Mouse (Mus musculus) urinary bladder, adult 18-20 months (tissue): ENCODE data around the gene Zfp810.
"Not testable (repeated sequence)": the region's sequence is repeated elsewhere in the genome, so short reads cannot be mapped to it uniquely, and the experiment has no call there.

Source experiments
- DNase-seq, 2 experiments: peaks; one replicate each; pipeline ENCODE4 v3.0.0; 2022; ENCODE audit warnings: low spot score in 2 of 2, mixed read lengths in 2 of 2

The Zfp810 gene

GRCm38 (mm10) chr9:22307156-22307919 is at the start of gene Zfp810:
TSS of gene Zfp810 (minus strand) at chr9:22307648.
- peak; percentile 79 to 87 for DNase-seq

DNA sequence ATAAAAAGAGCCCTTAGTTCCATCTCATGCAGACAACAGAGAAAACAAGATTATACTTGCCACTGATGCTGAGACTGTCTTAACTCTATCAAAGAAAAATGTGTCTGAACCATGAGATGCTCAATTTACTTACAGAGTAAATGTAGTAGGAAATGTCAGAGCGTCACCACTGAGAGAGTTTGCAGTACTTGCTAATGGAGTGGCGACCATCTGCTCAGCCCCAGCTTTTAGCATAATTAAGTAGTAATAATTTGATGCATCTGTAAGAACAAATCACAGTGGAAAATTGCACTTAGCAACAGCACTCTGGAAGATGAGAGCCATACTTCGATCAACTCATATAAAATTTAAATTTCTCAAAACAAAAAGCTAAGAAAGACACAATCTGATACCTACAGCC is 48.5 kb upstream of the Zfp810 start:
- no peak for DNase-seq

GRCm38 (mm10) chr9:22353901-22354300 is 46.5 kb upstream of the Zfp810 start:
- no peak for DNase-seq

GRCm38 (mm10) chr9:22353465-22353864 is 46.0 kb upstream of the Zfp810 start:
- no peak for DNase-seq

- DNase-seq: no peak
Observed at GRCm38 (mm10) chr9:22340331-22340730, 32.9 kb upstream of the Zfp810 start.

- no peak for DNase-seq
Observed at GRCm38 (mm10) chr9:22337217-22337616, 29.8 kb upstream of the Zfp810 start.

DNA sequence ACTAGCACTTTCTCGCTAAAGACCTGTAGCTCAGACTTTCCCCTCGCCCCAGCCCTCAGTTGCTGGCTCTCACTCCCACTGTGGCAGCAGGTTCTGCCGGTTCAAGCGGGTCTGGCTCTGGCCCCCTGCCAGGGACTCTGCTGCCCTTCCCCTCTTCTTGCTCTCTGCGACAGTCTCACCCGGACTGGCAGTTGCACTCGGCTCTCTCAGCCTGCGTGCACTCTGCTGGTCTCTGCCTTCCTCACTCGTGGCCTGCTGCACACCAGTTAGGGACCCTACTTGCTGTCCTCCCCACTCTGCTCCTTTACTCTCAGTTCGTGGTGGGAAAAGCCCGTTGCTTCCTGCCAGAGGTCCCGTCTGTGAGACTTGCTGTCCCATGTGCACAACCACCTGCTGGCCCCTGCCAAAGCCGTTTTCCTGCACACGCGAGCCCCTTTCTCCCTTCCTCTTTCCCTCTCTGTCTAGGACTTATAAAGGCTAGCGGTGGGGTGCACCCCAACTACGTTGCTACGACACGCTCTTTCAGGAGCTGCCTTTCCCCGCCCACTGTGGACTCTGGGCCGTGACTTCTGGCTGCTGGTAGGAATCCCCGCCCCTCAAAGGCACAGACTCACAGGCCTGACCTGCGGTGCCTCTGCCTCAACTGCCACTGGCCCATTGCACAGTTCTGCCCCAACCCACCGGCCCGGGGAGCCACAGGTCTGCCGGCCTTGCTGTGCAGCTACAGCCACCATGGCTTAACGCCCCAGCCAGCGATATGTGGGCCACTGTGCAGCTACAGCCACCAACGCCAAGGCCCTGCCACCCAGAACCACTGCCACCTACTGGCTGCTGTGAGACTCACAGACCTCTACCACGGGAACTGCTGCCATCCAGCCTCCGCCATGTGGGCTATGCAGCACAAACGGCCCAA is 20.3 kb upstream of the Zfp810 start:
- DNase-seq: peak; percentile 77 to 90

- DNase-seq: peak in 1 of 2 experiments; percentile 10
Observed at GRCm38 (mm10) chr9:22327099-22327474, 19.6 kb upstream of the Zfp810 start.

GRCm38 (mm10) chr9:22324579-22324978 is 17.1 kb upstream of the Zfp810 start:
- DNase-seq: no peak

GRCm38 (mm10) chr9:22322381-22323211 is 15.1 kb upstream of the Zfp810 start:
- no peak for DNase-seq

DNA sequence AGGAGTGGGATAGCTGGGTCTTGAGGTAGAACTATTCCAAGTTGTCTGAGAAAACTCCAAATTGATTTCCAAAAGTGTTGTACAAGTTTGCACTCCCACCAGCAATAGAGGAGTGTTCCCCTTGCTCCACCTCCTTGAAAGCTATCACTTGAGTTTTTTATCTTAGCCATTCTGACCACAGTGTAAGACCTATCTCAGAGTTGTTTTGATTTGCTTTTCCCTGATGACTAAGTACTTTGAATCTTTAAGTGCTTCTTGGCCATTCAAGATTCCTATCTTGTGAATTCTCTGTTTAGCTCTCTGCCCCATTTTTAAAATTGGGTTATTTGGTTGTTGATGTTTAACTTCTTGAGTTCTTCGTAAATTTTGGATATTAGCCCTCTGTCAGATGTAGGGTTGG is 11.7 kb upstream of the Zfp810 start:
- DNase-seq: no peak

DNA sequence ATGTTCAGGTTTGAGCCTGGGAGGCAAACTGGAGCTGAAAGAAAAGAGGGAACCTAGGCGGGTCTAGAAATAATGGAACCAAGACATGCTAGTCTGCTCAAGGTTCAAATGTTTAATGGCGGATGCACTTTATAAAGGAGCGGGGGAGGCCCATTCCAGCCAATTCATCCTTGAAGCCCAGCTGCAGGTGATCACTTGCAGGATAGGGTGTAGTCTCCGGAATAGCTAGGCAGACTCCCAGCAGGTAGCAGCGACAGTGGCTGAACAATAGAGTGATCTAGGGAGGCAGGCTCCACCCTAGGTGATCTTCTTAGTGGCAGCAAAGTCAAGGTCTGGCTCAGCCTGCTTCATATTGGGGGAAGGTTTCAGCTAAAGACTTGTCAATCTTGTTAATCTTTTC is 8.6 kb upstream of the Zfp810 start:
- DNase-seq: not testable (repeated sequence)

GRCm38 (mm10) chr9:22314066-22314465 is 6.6 kb upstream of the Zfp810 start:
- DNase-seq: no peak

DNA sequence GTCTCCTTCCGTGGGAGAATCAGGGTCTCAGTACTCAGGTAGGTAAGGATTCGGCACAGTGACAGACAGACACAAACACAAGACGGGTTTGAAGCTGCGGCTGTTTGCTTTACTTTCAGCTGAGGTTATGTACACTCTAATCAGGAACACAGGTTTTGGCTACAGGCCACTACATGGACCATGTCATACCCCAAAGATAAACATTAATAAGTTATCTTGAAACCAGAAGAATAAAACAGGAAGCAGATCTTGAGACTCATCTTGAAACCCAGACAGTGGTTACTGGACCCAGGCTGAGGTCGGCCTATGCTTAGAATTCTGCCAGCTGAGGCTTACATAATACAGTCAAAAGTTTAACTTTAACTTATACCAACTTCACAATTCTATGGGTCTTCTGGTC is 5.8 kb upstream of the Zfp810 start:
- DNase-seq: no peak

GRCm38 (mm10) chr9:22309651-22310050 is 2.2 kb upstream of the Zfp810 start:
- no peak for DNase-seq

- DNase-seq: not testable (repeated sequence)
Observed at GRCm38 (mm10) chr9:22307920-22308262, 443 bp upstream of the Zfp810 start.

GRCm38 (mm10) chr9:22306726-22307125 is 722 bp downstream of the Zfp810 start:
- DNase-seq: no peak

GRCm38 (mm10) chr9:22302199-22302598 is 5.2 kb downstream of the Zfp810 start:
- no peak for DNase-seq

GRCm38 (mm10) chr9:22278733-22279132 is 28.7 kb downstream of the Zfp810 start:
- DNase-seq: no peak

DNA sequence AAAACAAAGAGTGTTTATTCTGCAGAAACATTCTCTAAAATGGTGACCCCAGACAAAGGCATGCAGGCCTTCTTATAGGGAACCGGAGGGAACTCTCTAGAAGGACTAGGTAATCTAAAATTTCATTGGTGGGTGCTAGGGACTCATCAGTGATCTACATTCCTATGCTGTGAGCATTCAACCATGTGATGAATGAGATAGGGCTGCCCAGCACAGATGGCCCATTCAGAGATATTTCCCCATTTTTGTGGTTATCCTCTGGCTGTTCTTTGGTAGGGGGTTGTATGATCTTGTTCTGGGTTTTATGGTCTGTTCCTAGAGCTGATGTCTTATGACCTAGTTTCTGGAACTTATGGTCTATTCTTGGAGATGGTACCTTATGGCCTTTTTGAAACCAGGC is 38.6 kb downstream of the Zfp810 start:
- no peak for DNase-seq

- no peak for DNase-seq
Observed at GRCm38 (mm10) chr9:22262611-22263010, 44.8 kb downstream of the Zfp810 start.

- DNase-seq: no peak
Observed at GRCm38 (mm10) chr9:22261594-22261993, 45.9 kb downstream of the Zfp810 start.
